Mouse (Mus musculus) spleen, postnatal 36 days (tissue): ENCODE data around the gene Dnase2b.

Experiments
- DNase-seq, 2 experiments: peaks; one replicate each; pipeline ENCODE4 v3.0.0; 2022; ENCODE audit warnings: low spot score in 2 of 2, mixed read lengths in 1 of 2

The Dnase2b gene

GRCm38 (mm10) chr3:146570148-146570782 is 45.1 kb downstream of the Dnase2b start, which contains the start of gene Uox:
TSS of gene Uox (plus strand) at chr3:146570426.
- DNase-seq, result no peak

- no peak for DNase-seq
These were observed 45.8 kb downstream of the Dnase2b start for GRCm38 (mm10) chr3:146569594-146569993.

GRCm38 (mm10) chr3:146567884-146568530 is 47.4 kb downstream of the Dnase2b start:
- DNase-seq, result no peak

GRCm38 (mm10) chr3:146567366-146567765 is 48.0 kb downstream of the Dnase2b start:
- no peak for DNase-seq

- DNase-seq, result no peak
These were observed 50.4 kb downstream of the Dnase2b start for GRCm38 (mm10) chr3:146565065-146565411.

- peak; percentile 24 to 52 for DNase-seq
These were observed 50.9 kb downstream of the Dnase2b start for GRCm38 (mm10) chr3:146564268-146565064.

- DNase-seq, result no peak
These were observed 52.5 kb downstream of the Dnase2b start for GRCm38 (mm10) chr3:146562936-146563335.

GRCm38 (mm10) chr3:146557507-146557906 is 57.9 kb downstream of the Dnase2b start:
- no peak for DNase-seq

GRCm38 (mm10) chr3:146556567-146556966 is 58.8 kb downstream of the Dnase2b start:
- no peak for DNase-seq

- no peak for DNase-seq
These were observed 60.6 kb downstream of the Dnase2b start for GRCm38 (mm10) chr3:146554816-146555215.

GRCm38 (mm10) chr3:146543632-146544031 is 71.8 kb downstream of the Dnase2b start:
- no peak for DNase-seq

- DNase-seq, result no peak
These were observed 74.7 kb downstream of the Dnase2b start for GRCm38 (mm10) chr3:146540521-146541273.

GRCm38 (mm10) chr3:146534986-146535385 is 80.4 kb downstream of the Dnase2b start:
- DNase-seq, result no peak
